ENCODE assay signal across 22 mouse cellular contexts in genomic region chr10:93909015-93909414, GRCm38 (mm10).
"Had no signal": no experiment of that assay in that cellular context is flagged by ENCODE, and none has a peak within 500 bp of the region (broad histone marks: within the 10 kb centered on the region; RNA-seq: fewer than 3 reads in every experiment).

No protein-coding gene starts in this region.

- H3K4me2 ChIP-seq: limb, embryonic 12.5 days; limb, embryonic 15.5 days; liver, embryonic 11.5 days; lung, embryonic 14.5 days; midbrain, embryonic 13.5 days; neural tube, embryonic 13.5 days had no signal

- ATAC-seq: liver, postnatal 0 days; midbrain, embryonic 13.5 days; midbrain, embryonic 16.5 days had no signal

- H3K4me3 ChIP-seq: layer of hippocampus, adult 2 months; limb, embryonic 12.5 days; limb, embryonic 15.5 days; megakaryocyte, embryonic 14.5 days; midbrain, embryonic 10.5 days; midbrain, embryonic 13.5 days; myocyte; neural tube, embryonic 13.5 days had no signal

- H3K9me3 ChIP-seq: limb, embryonic 12.5 days; limb, embryonic 15.5 days; midbrain, embryonic 10.5 days; midbrain, embryonic 13.5 days; neural tube, embryonic 13.5 days had no signal

- H3K9ac ChIP-seq: limb, embryonic 12.5 days; limb, embryonic 15.5 days; liver, embryonic 14.5 days; liver, postnatal 0 days; lung, embryonic 14.5 days; midbrain, embryonic 13.5 days; neural tube, embryonic 13.5 days had no signal

- H3K27me3 ChIP-seq: limb, embryonic 12.5 days; limb, embryonic 15.5 days; megakaryocyte, embryonic 14.5 days; midbrain, embryonic 13.5 days; neural tube, embryonic 13.5 days had no signal

- H3K27ac ChIP-seq: layer of hippocampus, adult 2 months; limb, embryonic 12.5 days; limb, embryonic 15.5 days; liver, embryonic 14.5 days; midbrain, embryonic 10.5 days; midbrain, embryonic 13.5 days; neural tube, embryonic 13.5 days had no signal

- H3K36me3 ChIP-seq: limb, embryonic 12.5 days; limb, embryonic 15.5 days; midbrain, embryonic 10.5 days; midbrain, embryonic 13.5 days; neural tube, embryonic 13.5 days had no signal

- DNase-seq: kidney, adult 9 months; kidney, postnatal 14 days; layer of hippocampus, adult 9-11 months; liver, postnatal 0 days; lung, embryonic 14.5 days; lung, postnatal 10 days; lung, postnatal 36 days; retina, postnatal 1 day; thymus, adult 2 months; thymus, postnatal 14 days; thymus, postnatal 4 days had no signal

- H3K4me1 ChIP-seq: limb, embryonic 15.5 days; midbrain, embryonic 10.5 days; midbrain, embryonic 13.5 days; neural tube, embryonic 13.5 days had no signal
